Mouse (Mus musculus): ENCODE data around the gene Whrn.

GRCm38 (mm10) chr4:63404205-63404604, 91.6 kb downstream of the Whrn start:
- TF ChIP-seq MYOD1 (IDR thresholded peaks at IDR 0.05; ENCODE audit: control insufficient read depth, insufficient read length, low read depth) (no peak), CTCF (IDR thresholded peaks at IDR 0.05; ENCODE audit: control insufficient read depth, insufficient read depth, insufficient read length) (no peak), MAX (IDR thresholded peaks at IDR 0.05) (no peak), FOSL1 (IDR thresholded peaks at IDR 0.05; ENCODE audit: insufficient read depth, low read length, poor library complexity, severe bottlenecking) (no peak), CEBPB (IDR thresholded peaks at IDR 0.05; ENCODE audit: low read depth) (no peak)
